Mouse (Mus musculus): ENCODE measurements at regions not wholly inside any gene's neighbourhood (a gene's known extent, or its start where the extent isn't known, plus 50 kb on each side); places are given as distances from the start of the nearest gene placed in this dataset.

GRCm38 (mm10) chr17:47317651-47318050, 51.0 kb upstream of the Mrps10 start:
- 88% methylated on average over 11 of the region's 11 CpGs for WGBS
- Histone ChIP-seq H3K4me1 (peaks cover 9% of the 10 kb centered on the region; the same call in 1 of the 2 replicates), H3K36me3 (peaks cover 76% of the 10 kb centered on the region), H3K27me3 (no peaks in the 10 kb centered on the region), H3K27ac (no peak overlapping the region), H3K9ac (no peak overlapping the region), H3K4me2 (no peak overlapping the region), H3K4me3 (replicated peaks) (no peak overlapping the region), H3K9me3 (replicated peaks) (no peaks in the 10 kb centered on the region)
- no peak for ATAC-seq (replicated peaks; ENCODE audit: low FRiP score)

- Histone ChIP-seq H3K4me3 (replicated peaks) (no peak overlapping the region), H3K36me3 (peaks cover 48% of the 10 kb centered on the region), H3K9me3 (replicated peaks) (no peaks in the 10 kb centered on the region), H3K9ac (no peak overlapping the region), H3K4me2 (no peak overlapping the region), H3K27me3 (no peaks in the 10 kb centered on the region), H3K27ac (no peak overlapping the region), H3K4me1 (no peaks in the 10 kb centered on the region)
- ATAC-seq (replicated peaks; ENCODE audit: low FRiP score), result no peak
- WGBS, result 96% methylated on average over 7 of the region's 7 CpGs
Measured at GRCm38 (mm10) chr17:47313162-47313561, 55.5 kb upstream of the Mrps10 start.

DNA sequence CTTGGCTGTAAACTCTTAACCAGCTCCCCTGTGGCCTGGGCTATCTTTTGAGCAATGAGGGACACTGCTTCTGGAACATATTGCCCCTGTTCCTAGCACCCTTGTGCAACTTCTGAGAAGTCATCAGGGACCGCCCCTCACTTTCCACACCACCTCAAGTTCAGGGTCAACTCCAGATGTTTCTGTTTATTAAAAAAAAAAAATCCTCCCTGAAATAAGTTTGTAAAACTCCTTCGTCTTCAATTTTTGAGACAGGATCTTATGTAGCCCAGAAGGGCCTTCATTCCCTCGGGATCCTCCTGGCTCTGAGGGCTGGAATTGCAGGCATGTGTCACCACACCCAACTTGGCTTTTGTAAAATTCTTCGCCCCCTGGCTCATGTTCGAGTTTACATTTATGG, 57.4 kb upstream of the Mrps10 start:
- no peak overlapping the region for H3K4me3 ChIP-seq (replicated peaks)
- peaks cover 43% of the 10 kb centered on the region for H3K36me3 ChIP-seq
- 86% methylated on average over 5 of the region's 5 CpGs for WGBS
- H3K4me2 ChIP-seq, result no peak overlapping the region
- no peaks in the 10 kb centered on the region for H3K9me3 ChIP-seq (replicated peaks)
- no peaks in the 10 kb centered on the region for H3K27me3 ChIP-seq
- H3K4me1 ChIP-seq, result no peaks in the 10 kb centered on the region
- no peak for ATAC-seq (replicated peaks; ENCODE audit: low FRiP score)
- no peak overlapping the region for H3K9ac ChIP-seq
- no peak overlapping the region for H3K27ac ChIP-seq

DNA sequence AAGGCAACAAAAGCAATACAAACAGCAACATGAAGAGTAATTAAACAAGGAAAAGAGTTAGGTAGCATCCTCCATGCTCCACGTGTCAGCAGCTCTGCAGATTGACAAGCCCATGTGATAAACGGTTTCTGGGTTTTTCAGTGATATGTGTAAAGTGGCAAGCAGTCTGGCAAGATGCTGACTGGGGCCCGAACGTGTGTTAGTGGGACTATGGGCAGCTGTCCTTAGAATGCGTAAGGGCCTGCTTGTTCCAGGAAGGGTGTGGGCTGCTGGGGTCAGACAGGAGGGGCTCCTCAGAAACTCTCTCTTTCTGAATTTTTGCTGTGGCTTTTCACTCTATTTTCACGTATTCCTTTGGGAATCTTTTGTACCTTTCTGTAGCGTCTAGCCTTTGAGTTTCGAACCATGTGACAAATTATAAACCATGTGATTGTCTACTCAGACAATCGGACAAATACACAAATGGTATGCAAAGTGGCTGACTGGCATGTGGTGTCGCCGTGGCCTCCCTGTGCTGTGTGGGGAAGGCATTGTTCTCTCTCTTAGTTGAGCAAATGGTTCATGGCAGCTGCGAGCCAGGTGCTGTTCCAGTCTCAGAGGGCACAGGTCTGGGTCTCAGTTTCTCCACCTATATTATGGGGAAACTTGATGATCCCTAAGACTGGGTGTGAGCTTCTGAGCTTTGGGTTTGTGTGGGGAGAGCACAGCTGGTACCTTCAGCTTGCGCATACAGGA, 62.5 kb upstream of the Mrps10 start:
- Histone ChIP-seq H3K27ac (no peak overlapping the region), H3K9ac (no peak overlapping the region), H3K27me3 (no peaks in the 10 kb centered on the region), H3K4me3 (replicated peaks) (no peak overlapping the region), H3K4me1 (peaks cover 9% of the 10 kb centered on the region; the same call in 1 of the 2 replicates), H3K4me2 (no peak overlapping the region), H3K36me3 (peaks cover 12% of the 10 kb centered on the region), H3K9me3 (replicated peaks) (no peaks in the 10 kb centered on the region)
- WGBS, result 82% methylated on average over 13 of the region's 13 CpGs
- no peak for ATAC-seq (replicated peaks; ENCODE audit: low FRiP score)

DNA sequence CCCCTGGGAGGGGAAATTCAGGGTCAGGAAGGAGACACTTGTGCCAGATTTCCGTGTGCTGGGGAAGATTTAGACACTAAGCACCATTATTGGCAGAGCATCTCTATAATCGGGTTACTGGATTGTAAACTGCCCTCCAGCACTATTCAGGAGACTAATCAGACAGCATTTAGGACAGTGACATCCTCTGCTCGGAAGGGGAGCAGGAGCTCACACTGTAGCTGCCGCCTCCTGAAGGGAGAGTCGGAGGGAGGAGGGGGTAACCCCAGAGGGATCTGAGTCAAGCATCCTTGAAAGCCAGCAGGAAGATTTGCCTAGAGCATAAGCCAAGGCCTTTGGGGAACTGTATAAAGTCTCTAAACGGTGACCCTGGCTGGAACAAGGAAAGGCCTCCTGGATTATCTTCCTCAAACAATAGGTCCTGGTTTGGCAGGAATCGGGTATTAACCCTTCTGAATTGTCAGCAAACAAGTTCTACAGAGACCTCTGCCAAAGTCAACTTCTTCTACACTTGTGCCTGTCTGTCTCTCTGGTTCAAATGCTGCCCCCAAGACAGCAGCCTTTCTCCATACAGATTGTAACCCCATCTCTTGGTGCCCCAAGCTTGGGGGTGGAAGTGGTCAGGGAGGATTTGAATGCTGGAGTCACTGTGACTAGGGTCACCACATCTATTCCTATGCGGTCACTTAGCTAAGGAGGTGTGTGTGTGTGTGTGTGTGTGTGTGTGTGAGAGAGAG, 64.1 kb upstream of the Mrps10 start:
- Histone ChIP-seq H3K9me3 (replicated peaks) (no peaks in the 10 kb centered on the region), H3K36me3 (peaks cover 12% of the 10 kb centered on the region), H3K4me3 (replicated peaks) (no peak overlapping the region), H3K4me2 (no peak overlapping the region), H3K4me1 (peaks cover 9% of the 10 kb centered on the region; the same call in 1 of the 2 replicates), H3K27me3 (no peaks in the 10 kb centered on the region), H3K9ac (no peak overlapping the region), H3K27ac (no peak overlapping the region)
- WGBS, result 68% methylated on average over 8 of the region's 8 CpGs
- no peak for ATAC-seq (replicated peaks; ENCODE audit: low FRiP score)

DNA sequence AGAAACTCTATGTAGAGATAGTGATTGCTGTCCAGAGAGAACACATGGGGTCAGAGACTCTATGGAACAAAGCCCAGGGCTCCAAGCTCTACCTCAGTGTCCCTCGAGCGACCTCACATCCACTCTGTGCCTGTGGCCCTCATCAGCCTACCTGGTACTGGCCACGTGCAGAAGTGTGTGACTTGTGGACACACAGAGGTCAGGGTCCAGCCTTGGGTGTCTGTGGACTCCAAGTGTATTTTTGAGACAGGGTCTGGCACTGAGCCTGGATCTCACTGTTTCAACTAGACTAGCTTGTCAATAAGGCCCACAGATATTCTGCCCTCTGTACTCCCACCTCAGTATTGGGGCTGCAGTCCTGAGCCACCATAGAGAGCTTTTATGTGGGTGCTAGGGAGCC, 65.1 kb upstream of the Mrps10 start:
- Histone ChIP-seq H3K27me3 (no peaks in the 10 kb centered on the region), H3K4me2 (no peak overlapping the region), H3K36me3 (peaks cover 12% of the 10 kb centered on the region), H3K4me1 (peaks cover 9% of the 10 kb centered on the region; the same call in 1 of the 2 replicates), H3K4me3 (replicated peaks) (no peak overlapping the region), H3K27ac (no peak overlapping the region), H3K9me3 (replicated peaks) (no peaks in the 10 kb centered on the region), H3K9ac (no peak overlapping the region)
- WGBS, result 88% methylated on average over 3 of the region's 3 CpGs
- ATAC-seq (replicated peaks; ENCODE audit: low FRiP score), result no peak

- WGBS, result 90% methylated on average over 6 of the region's 6 CpGs
- no peak for ATAC-seq (replicated peaks; ENCODE audit: low FRiP score)
- H3K27ac ChIP-seq, result no peak overlapping the region
- H3K9ac ChIP-seq, result no peak overlapping the region
- H3K4me1 ChIP-seq, result peaks cover 36% of the 10 kb centered on the region
- H3K36me3 ChIP-seq, result no peaks in the 10 kb centered on the region
- no peaks in the 10 kb centered on the region for H3K9me3 ChIP-seq (replicated peaks)
- no peak overlapping the region for H3K4me2 ChIP-seq
- no peak overlapping the region for H3K4me3 ChIP-seq (replicated peaks)
- no peaks in the 10 kb centered on the region for H3K27me3 ChIP-seq
Measured at GRCm38 (mm10) chr17:47298396-47298919, 70.2 kb upstream of the Mrps10 start.

DNA sequence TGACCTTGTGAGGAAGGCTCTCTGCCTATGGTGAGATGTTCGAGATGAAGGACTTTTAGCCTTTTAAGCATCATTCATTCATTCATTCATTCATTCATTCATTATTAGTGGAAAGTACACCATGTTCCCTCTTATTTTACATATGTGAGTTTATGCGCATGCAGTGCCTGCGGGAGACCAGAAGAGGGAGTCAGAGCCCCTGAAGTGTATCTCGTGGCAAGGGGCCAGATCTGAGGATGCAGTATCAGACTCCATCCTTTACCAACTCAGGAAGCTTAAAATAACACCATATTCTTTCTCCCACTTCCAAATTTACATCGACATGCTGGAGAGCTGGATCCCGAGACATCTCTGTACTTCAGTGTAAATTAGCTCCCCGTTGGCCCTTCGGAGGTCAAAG, 70.7 kb upstream of the Mrps10 start:
- H3K27ac ChIP-seq, result no peak overlapping the region
- no peak overlapping the region for H3K4me3 ChIP-seq (replicated peaks)
- H3K9ac ChIP-seq, result no peak overlapping the region
- no peaks in the 10 kb centered on the region for H3K36me3 ChIP-seq
- H3K4me2 ChIP-seq, result no peak overlapping the region
- no peaks in the 10 kb centered on the region for H3K9me3 ChIP-seq (replicated peaks)
- 93% methylated on average over 8 of the region's 8 CpGs for WGBS
- H3K4me1 ChIP-seq, result peaks cover 41% of the 10 kb centered on the region
- no peaks in the 10 kb centered on the region for H3K27me3 ChIP-seq
- ATAC-seq (replicated peaks; ENCODE audit: low FRiP score), result no peak

- H3K9ac ChIP-seq, result no peak overlapping the region
- 85% methylated on average over 9 of the region's 9 CpGs for WGBS
Measured at GRCm38 (mm10) chr17:47296709-47297450, 71.8 kb upstream of the Mrps10 start.

DNA sequence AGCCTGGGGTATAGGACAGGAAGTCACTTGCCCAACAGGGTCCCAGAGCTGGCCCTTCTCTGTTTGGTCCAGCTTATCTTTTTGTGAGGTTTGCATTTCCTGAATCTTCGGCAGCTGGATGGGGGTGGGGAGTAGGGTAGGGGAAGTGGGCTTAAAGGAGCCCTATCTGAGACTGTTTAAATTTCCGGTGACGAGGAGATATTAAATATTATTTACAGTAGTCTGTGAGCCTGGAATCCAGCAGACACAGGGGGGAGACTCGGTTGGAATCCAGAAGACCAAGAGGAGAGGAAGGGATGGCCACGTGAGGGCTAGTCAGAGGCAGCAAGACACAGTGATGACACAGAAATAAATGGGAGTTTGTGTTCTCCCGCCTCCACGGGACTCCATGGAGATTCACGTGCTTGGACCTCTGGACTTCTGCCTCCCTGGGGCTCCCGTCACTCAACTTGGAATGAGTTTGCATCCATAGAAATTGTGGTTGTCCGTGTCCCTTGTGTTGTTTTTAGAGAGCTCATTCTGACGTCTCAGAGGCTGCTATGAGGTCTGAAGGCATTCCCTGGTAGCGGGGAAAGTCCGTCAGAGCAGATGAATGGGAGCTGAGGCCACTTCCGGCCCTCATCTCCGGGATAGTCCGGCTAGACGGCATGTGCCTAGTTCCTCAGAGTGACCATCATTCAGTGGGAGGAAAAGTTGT, 73.2 kb upstream of the Mrps10 start:
- peak overlapping the region; percentile 86 for H3K27ac ChIP-seq
- ATAC-seq (replicated peaks; ENCODE audit: low FRiP score), result peak; percentile 57
- 48% methylated on average over 17 of the region's 17 CpGs for WGBS
- H3K4me2 ChIP-seq, result peak overlapping the region; percentile 41
- 0 out of 2 replicates have a peak, but pooled peaks cover 3% of the 10 kb centered on the region for H3K36me3 ChIP-seq
- no peak overlapping the region for H3K9ac ChIP-seq
- peaks cover 38% of the 10 kb centered on the region for H3K4me1 ChIP-seq
- no peaks in the 10 kb centered on the region for H3K27me3 ChIP-seq
- H3K9me3 ChIP-seq (replicated peaks), result no peaks in the 10 kb centered on the region
- H3K4me3 ChIP-seq (replicated peaks), result 0 out of 2 replicates have a peak overlapping the region, but pooled peaks have one; percentile 1

More at GRCm38 (mm10) chr17:47296709-47297450, 71.8 kb upstream of the Mrps10 start:
- Histone ChIP-seq H3K4me1 (peaks cover 43% of the 10 kb centered on the region), H3K36me3 (no peaks in the 10 kb centered on the region), H3K4me3 (replicated peaks) (no peak overlapping the region), H3K4me2 (no peak overlapping the region), H3K27ac (0 out of 2 replicates have a peak overlapping the region, but pooled peaks have one; percentile 86), H3K27me3 (no peaks in the 10 kb centered on the region), H3K9me3 (replicated peaks) (no peaks in the 10 kb centered on the region)
- no peak for ATAC-seq (replicated peaks; ENCODE audit: low FRiP score)

DNA sequence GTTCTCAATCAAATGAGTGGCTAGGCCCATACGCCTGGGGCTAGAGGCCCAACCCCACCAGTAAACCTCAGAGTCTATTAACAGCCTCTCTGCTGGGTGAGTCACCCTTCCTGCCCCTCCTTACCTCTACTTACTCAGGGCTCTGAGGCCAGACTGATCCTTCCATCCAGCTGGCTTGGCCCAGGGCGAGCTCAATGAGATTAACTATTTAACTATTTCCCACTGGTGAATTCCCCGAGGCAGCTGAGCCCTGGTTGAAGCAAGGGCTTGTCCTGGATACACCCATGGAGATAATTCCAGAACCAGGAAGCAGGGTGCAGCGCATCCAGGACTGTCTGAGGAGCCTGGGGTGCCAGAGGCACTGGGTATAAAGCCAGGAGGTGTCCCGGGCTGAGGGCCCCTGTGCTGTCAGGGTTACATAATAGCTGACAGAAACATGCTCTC, 74.6 kb upstream of the Mrps10 start:
- peak; percentile 66 for ATAC-seq (replicated peaks; ENCODE audit: low FRiP score)
- Histone ChIP-seq H3K4me2 (no peak overlapping the region), H3K36me3 (0 out of 2 replicates have a peak, but pooled peaks cover 6% of the 10 kb centered on the region), H3K4me3 (replicated peaks) (no peak overlapping the region), H3K27me3 (no peaks in the 10 kb centered on the region), H3K9me3 (replicated peaks) (no peaks in the 10 kb centered on the region), H3K4me1 (peaks cover 38% of the 10 kb centered on the region), H3K27ac (peak overlapping the region; percentile 86), H3K9ac (no peak overlapping the region)
- WGBS, result 48% methylated on average over 5 of the region's 5 CpGs
